Mouse (Mus musculus) embryonic fibroblast, embryonic 13.5 days (primary cell): Measurements from ENCODE around the gene Gpr156.

ENCODE experiments used
- CTCF ChIP-seq: IDR thresholded peaks from 2 replicates; pipeline ENCODE4 v1.5.1; 2011; ENCODE audit warnings: mild to moderate bottlenecking, control low read depth, low read length, moderate library complexity, borderline replicate concordance; ENCODE audit not compliant: insufficient read depth
- POLR2A ChIP-seq: IDR thresholded peaks from 2 replicates; pipeline ENCODE4 v1.6.1; 2011; ENCODE audit warnings: low read depth, mild to moderate bottlenecking, control low read depth, low read length, moderate library complexity

GRCm38 (mm10) chr16:37893381-37893780, 22.9 kb upstream of the Gpr156 start:
- TF ChIP-seq CTCF: no peak
- no peak for TF ChIP-seq POLR2A
